Mouse (Mus musculus) brain, embryonic 14.5 days (tissue): Measurements from ENCODE around the gene Endov.

Experiments used
- CTCF ChIP-seq: fragments of 200-500 bp; IDR thresholded peaks from 2 replicates; pipeline ENCODE4 v1.5.1; 2012; ENCODE audit warnings: inconsistent platforms, mild to moderate bottlenecking, moderate library complexity, borderline replicate concordance; ENCODE audit not compliant: insufficient read depth, insufficient read length; ENCODE audit errors: extremely low read depth
- POLR2A ChIP-seq: fragments of 200-500 bp; IDR thresholded peaks from 2 replicates; pipeline ENCODE4 v1.6.1; 2012; ENCODE audit warnings: mild to moderate bottlenecking, inconsistent platforms, borderline replicate concordance; ENCODE audit not compliant: poor library complexity, insufficient read depth, insufficient read length, severe bottlenecking; ENCODE audit errors: extremely low read depth

DNA sequence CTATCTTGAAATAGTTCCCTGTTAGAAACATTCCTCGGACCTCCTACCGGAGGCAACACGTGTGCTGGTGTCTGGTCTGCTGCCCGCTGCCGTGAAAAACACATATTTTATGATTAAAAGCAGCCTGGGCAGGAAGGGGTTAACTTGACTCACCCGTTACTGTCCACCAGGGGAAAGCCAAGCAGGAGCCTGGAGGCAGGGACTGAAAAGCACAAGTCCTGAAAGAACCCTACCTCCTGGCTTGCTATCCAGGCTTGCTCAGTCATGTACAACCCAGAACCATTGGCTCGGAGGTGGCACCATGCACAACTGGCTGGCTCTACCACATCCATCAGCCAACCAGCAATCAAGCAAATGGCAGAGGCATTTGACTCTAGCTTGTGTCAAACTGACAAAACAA is 42.6 kb downstream of the Endov start:
- TF ChIP-seq CTCF (0 out of 2 replicates have a peak, but pooled peaks have one; percentile 3), POLR2A (no peak)
